Mouse (Mus musculus): ENCODE data around the gene Baiap2.

Gene Baiap2

GRCm38 (mm10) chr11:119981769-119982168, 39.2 kb downstream of the Baiap2 start:
- no peak for DNase-seq

- no peak for DNase-seq
These were observed 39.7 kb downstream of the Baiap2 start for GRCm38 (mm10) chr11:119982236-119982635.

- no peak for DNase-seq
These were observed 40.6 kb downstream of the Baiap2 start for GRCm38 (mm10) chr11:119983151-119983550.

GRCm38 (mm10) chr11:119986751-119987425, 44.3 kb downstream of the Baiap2 start:
- DNase-seq: no peak

- DNase-seq: no peak
These were observed 45.3 kb downstream of the Baiap2 start for GRCm38 (mm10) chr11:119987876-119988275.

- no peak for DNase-seq
These were observed 45.8 kb downstream of the Baiap2 start for GRCm38 (mm10) chr11:119988391-119988790.

- peak; percentile 76 for DNase-seq
These were observed 46.6 kb downstream of the Baiap2 start for GRCm38 (mm10) chr11:119989115-119989564.

GRCm38 (mm10) chr11:119990658-119991337, 48.2 kb downstream of the Baiap2 start:
- peak; percentile 87 for DNase-seq

- DNase-seq: peak; percentile 96
These were observed 48.7 kb downstream of the Baiap2 start for GRCm38 (mm10) chr11:119991338-119991678.

- DNase-seq: no peak
These were observed 54.8 kb downstream of the Baiap2 start for GRCm38 (mm10) chr11:119997351-119997750.

- no peak for DNase-seq
These were observed 59.5 kb downstream of the Baiap2 start for GRCm38 (mm10) chr11:120002041-120002440.

GRCm38 (mm10) chr11:120002634-120003220, 60.2 kb downstream of the Baiap2 start:
- no peak for DNase-seq

GRCm38 (mm10) chr11:120005434-120006317, 63.1 kb downstream of the Baiap2 start:
- DNase-seq: no peak

- DNase-seq: no peak
These were observed 65.0 kb downstream of the Baiap2 start for GRCm38 (mm10) chr11:120007496-120008080.

- DNase-seq: no peak
These were observed 65.9 kb downstream of the Baiap2 start for GRCm38 (mm10) chr11:120008501-120008900.

- no peak for DNase-seq
These were observed 66.4 kb downstream of the Baiap2 start for GRCm38 (mm10) chr11:120008956-120009355.

GRCm38 (mm10) chr11:120009937-120010336, 67.4 kb downstream of the Baiap2 start:
- no peak for DNase-seq

- no peak for DNase-seq
These were observed 68.7 kb downstream of the Baiap2 start for GRCm38 (mm10) chr11:120011114-120011760.

- DNase-seq: no peak
These were observed 69.4 kb downstream of the Baiap2 start for GRCm38 (mm10) chr11:120011761-120012560.

GRCm38 (mm10) chr11:120012702-120013101, 70.1 kb downstream of the Baiap2 start:
- DNase-seq: no peak

GRCm38 (mm10) chr11:120013174-120013711, 70.7 kb downstream of the Baiap2 start:
- peak; percentile 90 for DNase-seq

Measured in right cerebral cortex, adult 18-20 months (tissue).